Mouse (Mus musculus) megakaryocyte, adult 5-6 weeks (primary cell): ENCODE measurements around the gene Dcaf15. TPM values are rescaled to one million over a fixed set of nuclear protein-coding genes. Genes with fewer than 3 reads are reported as not detected.

Source experiments
- ATAC-seq: 2 replicates; pipeline ENCODE4 v1.8.0; 2016; ENCODE audit warnings: mild to moderate bottlenecking, inconsistent platforms; ENCODE audit not compliant: poor library complexity, severe bottlenecking
- total RNA-seq, 2 experiments: library from RNA; stranded (forward) in 1 of 2; stranded (reverse) in 1 of 2; fragments of 153-499, 151-499 nt in 1 of 2; fragments of 221-1000, 200-1000 nt in 1 of 2; gene quantifications; 2 replicates each; pipeline versions ENCODE4 v1.2.3 to v1.2.4; 2015 to 2017

Gene Dcaf15
- total RNA-seq (2015) (11.3 and 13.6 TPM in 2 replicates), total RNA-seq (2017) (14.8 and 16.4 TPM in 2 replicates)

- ATAC-seq, result peak; percentile 94
Measured at GRCm38 (mm10) chr8:84104697-84105609, at the start of gene Dcaf15. Gene Dcaf15 (minus strand): TSS chr8:84104768.

GRCm38 (mm10) chr8:84149181-84149580, 44.6 kb upstream of the Dcaf15 start:
- ATAC-seq, result no peak

GRCm38 (mm10) chr8:84148531-84148850, 43.9 kb upstream of the Dcaf15 start:
- no peak for ATAC-seq

GRCm38 (mm10) chr8:84147769-84148530, 43.4 kb upstream of the Dcaf15 start, which contains the start of the genes Cc2d1a and 4930432K21Rik:
Gene Cc2d1a (minus strand): TSS chr8:84147936.
Gene 4930432K21Rik (plus strand): TSS chr8:84148025.
- ATAC-seq, result peak; percentile 97

GRCm38 (mm10) chr8:84147324-84147766, 42.8 kb upstream of the Dcaf15 start:
- peak; percentile 16 for ATAC-seq

- 0 out of 2 replicates have a peak, but pooled peaks have one; percentile 4 for ATAC-seq
Measured at GRCm38 (mm10) chr8:84144636-84145245, 40.2 kb upstream of the Dcaf15 start.

GRCm38 (mm10) chr8:84140838-84141237, 36.3 kb upstream of the Dcaf15 start:
- ATAC-seq, result no peak

GRCm38 (mm10) chr8:84137848-84138247, 33.3 kb upstream of the Dcaf15 start:
- ATAC-seq, result no peak

- peak; percentile 42; the same call in 1 of the 2 replicates for ATAC-seq
Measured at GRCm38 (mm10) chr8:84132225-84132624, 27.7 kb upstream of the Dcaf15 start.

- no peak for ATAC-seq
Measured at GRCm38 (mm10) chr8:84130806-84131205, 26.2 kb upstream of the Dcaf15 start.

- ATAC-seq, result no peak
Measured at GRCm38 (mm10) chr8:84128277-84128676, 23.7 kb upstream of the Dcaf15 start.

GRCm38 (mm10) chr8:84127202-84127901, 22.8 kb upstream of the Dcaf15 start:
- ATAC-seq, result peak; percentile 62

- no peak; the same call in 1 of the 2 replicates for ATAC-seq
Measured at GRCm38 (mm10) chr8:84126742-84127141, 22.2 kb upstream of the Dcaf15 start.

GRCm38 (mm10) chr8:84125656-84126055, 21.1 kb upstream of the Dcaf15 start, which contains the start of gene Podnl1:
Gene Podnl1 (plus strand): TSS chr8:84125989.
- ATAC-seq, result no peak

GRCm38 (mm10) chr8:84122151-84122550, 17.6 kb upstream of the Dcaf15 start:
- no peak for ATAC-seq

- ATAC-seq, result no peak
Measured at GRCm38 (mm10) chr8:84115646-84116045, 11.1 kb upstream of the Dcaf15 start.

- ATAC-seq, result no peak
Measured at GRCm38 (mm10) chr8:84106216-84107040, 1.9 kb upstream of the Dcaf15 start.

- ATAC-seq, result no peak
Measured at GRCm38 (mm10) chr8:84105676-84106075, 1.1 kb upstream of the Dcaf15 start.

- ATAC-seq, result peak; percentile 51
Measured at GRCm38 (mm10) chr8:84104221-84104620, 347 bp downstream of the Dcaf15 start.
